Mouse (Mus musculus) retina, embryonic 14.5 days (tissue): Measurements from ENCODE around the gene Batf2.
A peak's percentile ranks its signal among the peaks of the same experiment; 100 is the strongest.
"Not testable (repeated sequence)": the region's sequence is repeated elsewhere in the genome, so short reads cannot be mapped to it uniquely, and the experiment has no call there.

Experiments
- DNase-seq: peaks from one replicate; pipeline ENCODE4 v3.0.0-alpha.2; 2015; ENCODE audit warnings: low spot score

Batf2 gene

GRCm38 (mm10) chr19:6132171-6132827 is 8.5 kb upstream of the Batf2 start:
- DNase-seq, result no peak

DNA sequence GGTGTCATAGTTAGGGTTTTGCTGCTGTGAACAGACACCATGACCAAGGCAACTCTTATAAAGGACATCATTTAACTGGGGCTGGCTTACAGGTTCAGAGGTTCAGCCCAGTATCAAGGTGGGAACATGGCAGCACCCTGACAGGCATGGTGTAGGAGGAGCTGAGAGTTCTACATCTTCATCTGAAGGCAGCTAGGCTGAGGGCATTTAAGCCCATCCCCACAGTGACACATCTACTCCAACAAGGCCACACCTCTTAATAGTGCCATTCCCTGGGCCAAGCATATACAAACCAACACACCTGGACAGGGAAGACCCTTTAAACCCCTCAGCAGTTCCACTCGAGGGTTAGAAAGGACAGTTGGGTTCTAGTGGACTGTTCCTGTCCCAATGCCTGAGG is 7.6 kb upstream of the Batf2 start:
- DNase-seq, result not testable (repeated sequence)

GRCm38 (mm10) chr19:6136397-6136796 is 4.4 kb upstream of the Batf2 start:
- no peak for DNase-seq

- no peak for DNase-seq
Observed at GRCm38 (mm10) chr19:6139701-6140100, 1.1 kb upstream of the Batf2 start.

GRCm38 (mm10) chr19:6140374-6140677 is 457 bp upstream of the Batf2 start:
- DNase-seq, result no peak

- peak; percentile 93 for DNase-seq
Observed at GRCm38 (mm10) chr19:6141394-6141749, 589 bp downstream of the Batf2 start, which contains the start of gene Arl2. Gene Arl2, minus strand, starts transcription at chr19:6141548.

DNA sequence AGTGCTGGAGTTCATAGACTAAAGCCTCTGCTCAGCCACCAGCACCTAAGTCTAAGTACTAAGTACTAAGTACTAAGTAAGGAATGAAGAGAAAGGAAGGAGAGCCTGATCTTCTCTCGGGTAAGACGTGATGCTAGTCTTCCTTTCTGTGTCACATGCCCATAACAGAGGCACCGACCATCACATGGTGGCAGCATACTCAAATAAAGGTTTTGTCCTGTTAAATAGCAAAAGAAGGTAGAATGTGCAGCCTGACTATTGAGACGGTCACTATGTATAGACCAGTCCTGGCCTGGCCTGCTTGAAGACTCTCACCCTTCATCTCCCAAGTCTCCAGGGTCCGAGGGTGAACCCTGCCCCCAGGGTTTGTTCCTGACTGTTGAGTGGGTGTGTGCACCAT is 4.1 kb downstream of the Batf2 start:
- DNase-seq, result no peak

DNA sequence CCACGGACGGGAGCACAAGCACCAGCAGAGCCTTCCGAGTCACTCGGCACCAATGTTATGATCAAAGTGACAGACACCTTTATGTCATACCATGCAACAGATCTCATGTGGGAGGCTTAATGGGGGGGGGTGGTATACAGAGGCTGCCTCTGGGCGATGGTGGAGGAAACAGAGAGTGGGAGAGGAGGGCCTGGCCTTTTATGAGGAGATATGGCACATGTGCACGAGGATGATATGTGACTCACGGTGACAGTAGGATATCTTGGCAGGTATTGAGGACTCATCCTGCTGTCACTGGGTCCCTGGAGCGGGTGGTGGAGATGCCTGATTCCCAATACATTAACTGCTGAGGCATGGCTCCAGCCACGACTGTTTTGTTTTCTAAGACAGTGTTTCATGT is 14.4 kb downstream of the Batf2 start:
- no peak for DNase-seq

DNA sequence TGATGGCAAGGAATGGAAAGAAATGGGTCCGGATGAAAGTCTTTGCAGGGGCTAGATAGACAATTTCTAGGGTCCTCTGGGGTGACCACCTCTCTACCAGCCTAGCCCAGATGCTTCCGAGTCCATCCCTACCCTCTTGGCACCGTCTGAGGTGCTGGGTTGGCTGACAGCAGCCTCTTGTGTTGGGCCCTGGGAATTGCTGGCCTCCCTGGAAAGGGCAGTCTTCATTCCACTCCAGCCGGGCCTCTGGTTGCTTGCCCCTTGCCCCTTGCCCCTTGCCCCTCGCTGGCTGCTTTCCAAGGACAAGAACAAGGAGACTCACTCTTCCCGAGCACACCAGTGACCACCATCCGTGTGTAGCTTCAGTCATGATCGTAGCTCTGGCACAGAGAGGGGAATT is 15.6 kb downstream of the Batf2 start:
- DNase-seq, result no peak

- no peak for DNase-seq
Observed at GRCm38 (mm10) chr19:6157220-6157619, 16.4 kb downstream of the Batf2 start.

GRCm38 (mm10) chr19:6163872-6164547 is 23.2 kb downstream of the Batf2 start:
- DNase-seq, result no peak

DNA sequence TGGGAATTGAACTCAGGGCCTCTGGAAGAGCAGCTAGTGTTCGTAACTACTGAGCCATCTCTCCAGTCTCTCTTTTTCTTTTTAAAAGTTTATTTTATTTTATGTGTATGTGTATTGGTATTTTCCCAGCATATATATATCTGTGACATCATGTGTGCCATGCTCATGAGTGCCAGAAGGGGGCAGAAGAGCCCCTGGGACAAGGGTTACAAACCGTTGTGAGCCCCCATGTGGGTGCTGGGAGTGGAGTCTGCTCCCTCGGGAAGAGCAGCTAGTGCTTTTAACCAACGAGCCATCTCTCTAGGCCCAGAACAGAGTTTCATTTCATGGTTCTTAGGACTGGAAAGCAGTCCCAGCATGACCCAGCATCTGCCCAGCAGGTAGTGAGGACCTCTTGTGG is 26.0 kb downstream of the Batf2 start:
- DNase-seq, result no peak

- no peak for DNase-seq
Observed at GRCm38 (mm10) chr19:6171215-6171614, 30.4 kb downstream of the Batf2 start.

- DNase-seq, result no peak
Observed at GRCm38 (mm10) chr19:6174771-6175170, 34.0 kb downstream of the Batf2 start.

- DNase-seq, result no peak
Observed at GRCm38 (mm10) chr19:6178775-6179174, 38.0 kb downstream of the Batf2 start.

DNA sequence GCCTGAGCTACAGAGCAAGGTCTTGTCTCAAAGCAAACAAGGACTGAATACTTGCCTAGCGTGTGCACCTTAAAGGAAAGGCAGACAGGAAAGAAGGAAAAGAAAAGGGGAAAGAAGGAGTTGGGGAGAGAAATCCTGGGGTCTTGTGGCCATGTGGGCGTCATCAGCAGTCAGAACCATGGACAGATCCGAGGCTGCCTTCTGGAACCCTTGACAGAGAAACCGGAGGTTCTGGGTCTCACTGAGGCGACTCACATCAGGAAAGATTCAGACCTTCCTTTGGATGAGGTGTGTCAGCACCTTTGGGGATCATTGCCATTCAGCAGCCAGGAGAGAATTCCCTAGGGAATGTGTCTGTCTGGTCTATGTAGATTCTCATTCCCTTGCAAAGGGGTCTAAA is 40.8 kb downstream of the Batf2 start:
- DNase-seq, result peak; percentile 31

DNA sequence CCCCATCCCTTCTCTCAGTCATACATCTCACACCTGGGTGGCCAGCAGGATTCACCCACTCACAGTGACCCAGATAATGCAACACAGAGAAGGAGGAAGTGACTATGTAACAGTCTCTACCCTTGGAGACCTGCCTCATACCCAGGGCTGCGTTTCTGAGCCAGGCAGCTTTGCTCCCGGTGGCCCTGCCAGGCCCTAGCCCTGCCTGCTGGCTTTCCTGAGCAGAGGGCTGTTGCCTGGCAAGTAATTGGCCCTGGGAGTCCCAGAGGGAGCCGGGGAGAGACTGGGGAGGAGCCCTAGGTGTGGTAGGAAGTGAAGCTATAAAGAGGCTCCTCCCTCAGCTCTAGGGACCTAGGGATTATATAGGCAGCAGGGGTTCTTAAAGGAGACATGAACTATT is 41.8 kb downstream of the Batf2 start:
- peak; percentile 28 for DNase-seq

DNA sequence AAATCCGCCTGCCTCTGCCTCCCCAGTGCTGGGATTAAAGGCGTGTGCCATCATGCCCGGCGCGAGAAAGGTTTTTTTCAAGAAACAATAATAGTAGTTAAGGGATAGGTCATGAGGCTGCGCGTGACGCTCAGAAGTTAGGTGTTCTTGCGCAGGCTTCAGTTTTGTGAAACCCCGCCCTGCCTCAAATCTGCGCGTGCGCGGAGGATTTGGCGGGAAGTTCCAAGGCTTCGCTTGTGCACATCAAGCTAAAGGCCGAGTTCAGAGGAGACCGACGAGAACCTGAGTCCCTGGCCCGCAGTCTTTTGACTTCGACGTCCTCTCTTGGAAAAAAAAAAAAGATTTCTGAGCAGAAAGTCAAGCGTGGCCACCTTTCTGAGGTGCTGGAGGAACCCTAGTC is 43.3 kb downstream of the Batf2 start, which contains the start of gene Majin:
Majin (plus strand) TSS at position 258 of the 400 bp plus-strand sequence.
- DNase-seq, result no peak

GRCm38 (mm10) chr19:6204265-6204664 is 63.5 kb downstream of the Batf2 start:
- DNase-seq, result no peak

GRCm38 (mm10) chr19:6206716-6207115 is 65.9 kb downstream of the Batf2 start:
- DNase-seq, result no peak

GRCm38 (mm10) chr19:6216046-6216705 is 75.4 kb downstream of the Batf2 start:
- no peak for DNase-seq

DNA sequence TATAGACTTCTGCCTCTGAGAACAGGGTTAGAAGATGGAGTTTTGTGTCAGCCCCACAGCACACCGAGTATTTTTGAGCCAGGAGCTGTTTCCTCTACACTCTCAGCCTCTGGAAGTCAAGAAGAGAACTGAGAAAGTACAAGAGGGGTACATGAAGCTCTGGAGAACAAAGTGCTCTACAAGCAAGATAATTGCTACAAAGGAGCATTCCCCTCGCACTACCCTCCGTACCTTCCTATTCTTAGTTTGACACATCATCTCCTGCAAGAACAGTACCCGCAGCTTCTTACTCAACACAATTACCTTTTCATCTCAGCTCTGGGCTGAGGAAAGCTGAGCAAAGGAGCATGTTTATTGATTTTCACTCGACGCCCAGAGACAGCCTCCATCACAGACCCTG is 77.8 kb downstream of the Batf2 start:
- DNase-seq, result no peak
